ENCODE assay signal across 9 mouse cellular contexts in genomic region chr4:120969382-120970146, GRCm38 (mm10). TPM values are rescaled to one million over a fixed set of nuclear protein-coding genes. Genes with fewer than 3 reads are reported as not detected.
DNase-seq lines count a peak whose midpoint lies in the region; ATAC-seq and TF ChIP-seq lines count a peak whose summit lies in the region.
"Had no signal": no experiment of that assay in that cellular context is flagged by ENCODE, and none has a peak within 500 bp of the region (broad histone marks: within the 10 kb centered on the region; RNA-seq: fewer than 3 reads in every experiment).

No protein-coding gene starts in this region.

- H3K9me3 ChIP-seq in intestine, postnatal 0 days (ENCODE audit: control insufficient read depth), result no peaks in the 10 kb centered on the region
- no peaks in the 10 kb centered on the region for H3K9me3 ChIP-seq in intestine, embryonic 16.5 days (ENCODE audit: control insufficient read depth, low read length)
- no peaks in the 10 kb centered on the region for H3K9me3 ChIP-seq in liver, embryonic 14.5 days (ENCODE audit: control insufficient read depth, low read length)
- H3K9me3 ChIP-seq: embryonic facial prominence, embryonic 12.5 days had no signal

- no peak for TF ChIP-seq EP300 in liver, embryonic 14.5 days (IDR thresholded peaks at IDR 0.05; ENCODE audit: low read depth)

- H3K4me3 ChIP-seq in intestine, postnatal 0 days (ENCODE audit: low read depth, low read length), result no peak overlapping the region
- H3K4me3 ChIP-seq in intestine, embryonic 16.5 days (ENCODE audit: low read length), result no peak overlapping the region
- no peak overlapping the region for H3K4me3 ChIP-seq in liver, embryonic 14.5 days (ENCODE audit: insufficient read depth in 1 of 2, low read depth in 2 of 2, low read length in 2 of 2)
- H3K4me3 ChIP-seq: embryonic facial prominence, embryonic 12.5 days had no signal

- H3K4me1 ChIP-seq in intestine, postnatal 0 days (replicated peaks; ENCODE audit: control insufficient read depth, insufficient read depth, low read length), result no peaks in the 10 kb centered on the region
- no peaks in the 10 kb centered on the region for H3K4me1 ChIP-seq in intestine, embryonic 16.5 days (ENCODE audit: control insufficient read depth, insufficient read depth, low read length)
- peaks cover 0 to 5% of the 10 kb centered on the region in 2 experiments; a peak in 2 of 4 replicates for H3K4me1 ChIP-seq in liver, embryonic 14.5 days (replicated peaks; ENCODE audit: control insufficient read depth in 2 of 2, insufficient read depth in 2 of 2, low read length in 1 of 2)
- H3K4me1 ChIP-seq: embryonic facial prominence, embryonic 12.5 days had no signal

- DNase-seq in ES-CJ7 (ENCODE audit: low read depth, low spot score), result peak; percentile 72
- DNase-seq in adrenal gland, postnatal 25 days, result peak; percentile 32
- DNase-seq in heart, postnatal 14 days, result peak; percentile 15 to 32
- DNase-seq in liver, embryonic 14.5 days (ENCODE audit: low read depth in 3 of 3, low spot score in 3 of 3), result no peak
- peak; percentile 58 to 66 for DNase-seq in right cerebral cortex, postnatal 10 days (ENCODE audit: low spot score in 2 of 2)
- DNase-seq in urinary bladder, postnatal 4 days (ENCODE audit: low spot score in 2 of 2), result no peak

- H3K4me2 ChIP-seq in intestine, postnatal 0 days (replicated peaks; ENCODE audit: low read depth), result no peak overlapping the region
- H3K4me2 ChIP-seq in intestine, embryonic 16.5 days (ENCODE audit: low read depth, low read length), result no peak overlapping the region
- H3K4me2 ChIP-seq in liver, embryonic 14.5 days (ENCODE audit: low read depth), result no peak overlapping the region
- H3K4me2 ChIP-seq: embryonic facial prominence, embryonic 12.5 days had no signal

- intact Hi-C loops in heart, postnatal 14 days (cut with DNase I), result no loop called here

- H3K27ac ChIP-seq in intestine, postnatal 0 days (ENCODE audit: low read depth, low read length), result no peak overlapping the region
- H3K27ac ChIP-seq in intestine, embryonic 16.5 days (ENCODE audit: low read length), result no peak overlapping the region
- H3K27ac ChIP-seq in liver, embryonic 14.5 days, result no peak overlapping the region
- H3K27ac ChIP-seq: embryonic facial prominence, embryonic 12.5 days had no signal

- no peak overlapping the region for H3K9ac ChIP-seq in intestine, postnatal 0 days (ENCODE audit: low read depth, low read length)
- no peak overlapping the region for H3K9ac ChIP-seq in intestine, embryonic 16.5 days (ENCODE audit: low read depth, low read length)
- no peak overlapping the region for H3K9ac ChIP-seq in liver, embryonic 14.5 days (replicated peaks)
- H3K9ac ChIP-seq: embryonic facial prominence, embryonic 12.5 days had no signal

- peak; percentile 47; the same call in 1 of the 2 replicates for ATAC-seq in intestine, postnatal 0 days
- no peak for ATAC-seq in intestine, embryonic 16.5 days
- ATAC-seq in liver, embryonic 14.5 days (ENCODE audit: insufficient read depth), result no peak; the same call in 1 of the 2 replicates

- H3K36me3 ChIP-seq in intestine, postnatal 0 days (ENCODE audit: control insufficient read depth, insufficient read depth), result peaks cover 51% of the 10 kb centered on the region
- H3K36me3 ChIP-seq in intestine, embryonic 16.5 days (ENCODE audit: control insufficient read depth, insufficient read depth, low read length), result 0 out of 2 replicates have a peak, but pooled peaks cover 6% of the 10 kb centered on the region
- H3K36me3 ChIP-seq in liver, embryonic 14.5 days (replicated peaks; ENCODE audit: control insufficient read depth, insufficient read depth, low read depth), result peaks cover 53% of the 10 kb centered on the region

- no peaks in the 10 kb centered on the region for H3K27me3 ChIP-seq in intestine, postnatal 0 days (replicated peaks; ENCODE audit: control insufficient read depth, insufficient read depth, low read length)
- H3K27me3 ChIP-seq in intestine, embryonic 16.5 days (replicated peaks; ENCODE audit: control insufficient read depth, insufficient read depth, low read length), result no peaks in the 10 kb centered on the region
- H3K27me3 ChIP-seq in liver, embryonic 14.5 days (ENCODE audit: control insufficient read depth, insufficient read depth, low read length), result no peaks in the 10 kb centered on the region
- H3K27me3 ChIP-seq: embryonic facial prominence, embryonic 12.5 days had no signal

- peak; percentile 76 for TF ChIP-seq CTCF in intestine, postnatal 0 days (IDR thresholded peaks at IDR 0.05; ENCODE audit: low read depth)
- peak; percentile 76 for TF ChIP-seq CTCF in liver, embryonic 14.5 days (IDR thresholded peaks at IDR 0.05; ENCODE audit: low read depth)

- 83% methylated on average over 5 of the region's 5 CpGs for WGBS in intestine, postnatal 0 days
- 83% methylated on average over 5 of the region's 5 CpGs for WGBS in intestine, embryonic 16.5 days
- WGBS in liver, embryonic 14.5 days (ENCODE audit: insufficient replicate concordance), result 81% methylated on average over 5 of the region's 5 CpGs

RNA-seq across cellular contexts. Expression of gene Zfp69, which starts 18.1 kb away (rescaled TPM):
- 2.2 and 2.6 TPM in 2 replicates for polyA plus RNA-seq in intestine, postnatal 0 days (2015; fragmentation: Nextera tagmentation; extraction: Ambion mirVana)
- 3.9 and 4.8 TPM in 2 replicates for polyA plus RNA-seq in intestine, embryonic 16.5 days (2015; fragmentation: Nextera tagmentation; extraction: Ambion mirVana)
- 3.4 and 4.9 TPM in 2 replicates for total RNA-seq in adrenal gland, postnatal 25 days (2021)
- 1 to 10 TPM; 1.6 to 1.9 TPM for total RNA-seq in heart, postnatal 14 days (2021)
- polyA plus RNA-seq in liver, embryonic 14.5 days (2012; rRNA removed), result 1.0 and 1.1 TPM in 2 replicates
- polyA plus RNA-seq in liver, embryonic 14.5 days (2014; fragmentation: Nextera tagmentation; extraction: Ambion mirVana), result 1.2 and 1.3 TPM in 2 replicates

RNA-seq across cellular contexts. Expression of gene Exo5, which starts 44.7 kb away (rescaled TPM):
- 12.3 and 12.6 TPM in 2 replicates for polyA plus RNA-seq in intestine, postnatal 0 days (2015; fragmentation: Nextera tagmentation; extraction: Ambion mirVana)
- polyA plus RNA-seq in intestine, embryonic 16.5 days (2015; fragmentation: Nextera tagmentation; extraction: Ambion mirVana), result 23.9 and 26.9 TPM in 2 replicates
- total RNA-seq in adrenal gland, postnatal 25 days (2021), result 11.6 and 12.9 TPM in 2 replicates
- total RNA-seq in heart, postnatal 14 days (2021), result 1 to 10 TPM; 3.6 to 3.9 TPM
- polyA plus RNA-seq in liver, embryonic 14.5 days (2012; rRNA removed), result 3.4 and 7.2 TPM in 2 replicates
- polyA plus RNA-seq in liver, embryonic 14.5 days (2014; fragmentation: Nextera tagmentation; extraction: Ambion mirVana), result 5.3 and 5.8 TPM in 2 replicates

RNA-seq across cellular contexts. Expression of gene Smap2, which starts 47.5 kb away (rescaled TPM):
- polyA plus RNA-seq in intestine, postnatal 0 days (2015; fragmentation: Nextera tagmentation; extraction: Ambion mirVana), result 23.2 and 26.0 TPM in 2 replicates
- 12.2 and 14.2 TPM in 2 replicates for polyA plus RNA-seq in intestine, embryonic 16.5 days (2015; fragmentation: Nextera tagmentation; extraction: Ambion mirVana)
- 31.5 and 35.7 TPM in 2 replicates for total RNA-seq in adrenal gland, postnatal 25 days (2021)
- 10 to 100 TPM; 33.0 to 33.1 TPM for total RNA-seq in heart, postnatal 14 days (2021)
- polyA plus RNA-seq in liver, embryonic 14.5 days (2012; rRNA removed), result 15.4 and 17.0 TPM in 2 replicates
- 19.6 and 22.1 TPM in 2 replicates for polyA plus RNA-seq in liver, embryonic 14.5 days (2014; fragmentation: Nextera tagmentation; extraction: Ambion mirVana)

Comparison
In these comparisons a context has a peak if more than half of its experiments do, and no peak if none do; other contexts are left out.
1. DNase-seq: peak in ES-CJ7 (single experiment), adrenal gland, postnatal 25 days (single experiment), heart, postnatal 14 days (2 of 2) and right cerebral cortex, postnatal 10 days (2 of 2); none in liver, embryonic 14.5 days (0 of 3) and urinary bladder, postnatal 4 days (0 of 2).